Mouse (Mus musculus): ENCODE measurements at regions not wholly inside any gene's neighbourhood (a gene's known extent, or its start where the extent isn't known, plus 50 kb on each side); places are given as distances from the start of the nearest gene placed in this dataset.

- no peak overlapping the region for H3K4me2 ChIP-seq (replicated peaks; ENCODE audit: low read depth, low read length)
- H3K4me1 ChIP-seq (ENCODE audit: control insufficient read depth, insufficient read depth, low read length): 0 out of 2 replicates have a peak, but pooled peaks cover 2% of the 10 kb centered on the region
- H3K9ac ChIP-seq (ENCODE audit: low read depth, low read length): no peak overlapping the region
- ATAC-seq (ENCODE audit: low FRiP score, low TSS enrichment): peak; percentile 35; the same call in 1 of the 2 replicates
- H3K36me3 ChIP-seq (ENCODE audit: control insufficient read depth, insufficient read depth, low read length): no peaks in the 10 kb centered on the region
- no peak overlapping the region for H3K27ac ChIP-seq (ENCODE audit: low read depth, low read length)
- no peak overlapping the region for H3K4me3 ChIP-seq (ENCODE audit: low read length)
- 50% methylated on average over 4 of the region's 4 CpGs for WGBS
- H3K27me3 ChIP-seq (ENCODE audit: control insufficient read depth, insufficient read depth, low read length): no peaks in the 10 kb centered on the region
- H3K9me3 ChIP-seq (ENCODE audit: control insufficient read depth, low read length): no peaks in the 10 kb centered on the region
Measured at GRCm38 (mm10) chr9:73242521-73243308, 129.5 kb downstream of the Rsl24d1 start.

- H3K9ac ChIP-seq (ENCODE audit: low read depth, low read length): no peak overlapping the region
- H3K27me3 ChIP-seq (ENCODE audit: control insufficient read depth, insufficient read depth, low read length): no peaks in the 10 kb centered on the region
- no peaks in the 10 kb centered on the region for H3K36me3 ChIP-seq (ENCODE audit: control insufficient read depth, insufficient read depth, low read length)
- H3K4me3 ChIP-seq (ENCODE audit: low read length): no peak overlapping the region
- ATAC-seq (ENCODE audit: low FRiP score, low TSS enrichment): no peak
- H3K27ac ChIP-seq (ENCODE audit: low read depth, low read length): no peak overlapping the region
- no peak overlapping the region for H3K4me2 ChIP-seq (replicated peaks; ENCODE audit: low read depth, low read length)
- WGBS: 63% methylated on average over 3 of the region's 3 CpGs
- no peaks in the 10 kb centered on the region for H3K9me3 ChIP-seq (ENCODE audit: control insufficient read depth, low read length)
- H3K4me1 ChIP-seq (ENCODE audit: control insufficient read depth, insufficient read depth, low read length): 0 out of 2 replicates have a peak, but pooled peaks cover 2% of the 10 kb centered on the region
Measured at GRCm38 (mm10) chr9:73244177-73244576, 131.0 kb downstream of the Rsl24d1 start.

GRCm38 (mm10) chr9:73245524-73245923 lies 132.3 kb downstream of the Rsl24d1 start:
- ATAC-seq (ENCODE audit: low FRiP score, low TSS enrichment): no peak
- Histone ChIP-seq H3K4me3 (ENCODE audit: low read length) (no peak overlapping the region), H3K27ac (ENCODE audit: low read depth, low read length) (no peak overlapping the region), H3K9ac (ENCODE audit: low read depth, low read length) (no peak overlapping the region), H3K36me3 (ENCODE audit: control insufficient read depth, insufficient read depth, low read length) (no peaks in the 10 kb centered on the region), H3K9me3 (ENCODE audit: control insufficient read depth, low read length) (no peaks in the 10 kb centered on the region), H3K4me1 (ENCODE audit: control insufficient read depth, insufficient read depth, low read length) (no peaks in the 10 kb centered on the region), H3K27me3 (ENCODE audit: control insufficient read depth, insufficient read depth, low read length) (no peaks in the 10 kb centered on the region), H3K4me2 (replicated peaks; ENCODE audit: low read depth, low read length) (no peak overlapping the region)
- WGBS: 75% methylated on average over 7 of the region's 7 CpGs

- H3K9ac ChIP-seq (ENCODE audit: low read depth, low read length): no peak overlapping the region
- H3K27me3 ChIP-seq (ENCODE audit: control insufficient read depth, insufficient read depth, low read length): no peaks in the 10 kb centered on the region
- no peak overlapping the region for H3K27ac ChIP-seq (ENCODE audit: low read depth, low read length)
- H3K36me3 ChIP-seq (ENCODE audit: control insufficient read depth, insufficient read depth, low read length): no peaks in the 10 kb centered on the region
- ATAC-seq (ENCODE audit: low FRiP score, low TSS enrichment): no peak
- no peaks in the 10 kb centered on the region for H3K4me1 ChIP-seq (ENCODE audit: control insufficient read depth, insufficient read depth, low read length)
- H3K4me2 ChIP-seq (replicated peaks; ENCODE audit: low read depth, low read length): no peak overlapping the region
- WGBS: 73% methylated on average over 9 of the region's 9 CpGs
- no peak overlapping the region for H3K4me3 ChIP-seq (ENCODE audit: low read length)
- H3K9me3 ChIP-seq (ENCODE audit: control insufficient read depth, low read length): no peaks in the 10 kb centered on the region
Measured at GRCm38 (mm10) chr9:73258171-73258570, 144.9 kb downstream of the Rsl24d1 start.

GRCm38 (mm10) chr9:73258640-73259039 lies 145.4 kb downstream of the Rsl24d1 start:
- H3K36me3 ChIP-seq (ENCODE audit: control insufficient read depth, insufficient read depth, low read length): no peaks in the 10 kb centered on the region
- no peak overlapping the region for H3K27ac ChIP-seq (ENCODE audit: low read depth, low read length)
- H3K27me3 ChIP-seq (ENCODE audit: control insufficient read depth, insufficient read depth, low read length): no peaks in the 10 kb centered on the region
- H3K9ac ChIP-seq (ENCODE audit: low read depth, low read length): no peak overlapping the region
- no peaks in the 10 kb centered on the region for H3K4me1 ChIP-seq (ENCODE audit: control insufficient read depth, insufficient read depth, low read length)
- no peaks in the 10 kb centered on the region for H3K9me3 ChIP-seq (ENCODE audit: control insufficient read depth, low read length)
- no peak for ATAC-seq (ENCODE audit: low FRiP score, low TSS enrichment)
- no peak overlapping the region for H3K4me2 ChIP-seq (replicated peaks; ENCODE audit: low read depth, low read length)
- 87% methylated on average over 8 of the region's 8 CpGs for WGBS
- H3K4me3 ChIP-seq (ENCODE audit: low read length): no peak overlapping the region

GRCm38 (mm10) chr9:73262711-73263110 lies 149.5 kb downstream of the Rsl24d1 start:
- no peak overlapping the region for H3K4me3 ChIP-seq (ENCODE audit: low read length)
- no peaks in the 10 kb centered on the region for H3K9me3 ChIP-seq (ENCODE audit: control insufficient read depth, low read length)
- no peaks in the 10 kb centered on the region for H3K36me3 ChIP-seq (ENCODE audit: control insufficient read depth, insufficient read depth, low read length)
- H3K4me2 ChIP-seq (replicated peaks; ENCODE audit: low read depth, low read length): no peak overlapping the region
- H3K27ac ChIP-seq (ENCODE audit: low read depth, low read length): no peak overlapping the region
- no peak overlapping the region for H3K9ac ChIP-seq (ENCODE audit: low read depth, low read length)
- no peak for ATAC-seq (ENCODE audit: low FRiP score, low TSS enrichment)
- H3K4me1 ChIP-seq (ENCODE audit: control insufficient read depth, insufficient read depth, low read length): no peaks in the 10 kb centered on the region
- H3K27me3 ChIP-seq (ENCODE audit: control insufficient read depth, insufficient read depth, low read length): no peaks in the 10 kb centered on the region
- 45% methylated on average over 5 of the region's 5 CpGs for WGBS

GRCm38 (mm10) chr9:73270249-73270648 lies 157.0 kb downstream of the Rsl24d1 start:
- Histone ChIP-seq H3K36me3 (ENCODE audit: control insufficient read depth, insufficient read depth, low read length) (no peaks in the 10 kb centered on the region), H3K4me2 (replicated peaks; ENCODE audit: low read depth, low read length) (no peak overlapping the region), H3K9ac (ENCODE audit: low read depth, low read length) (no peak overlapping the region), H3K27ac (ENCODE audit: low read depth, low read length) (no peak overlapping the region), H3K27me3 (ENCODE audit: control insufficient read depth, insufficient read depth, low read length) (no peaks in the 10 kb centered on the region), H3K9me3 (ENCODE audit: control insufficient read depth, low read length) (no peaks in the 10 kb centered on the region), H3K4me3 (ENCODE audit: low read length) (no peak overlapping the region), H3K4me1 (ENCODE audit: control insufficient read depth, insufficient read depth, low read length) (no peaks in the 10 kb centered on the region)
- ATAC-seq (ENCODE audit: low FRiP score, low TSS enrichment): no peak
- 84% methylated on average over 5 of the region's 5 CpGs for WGBS

- H3K27me3 ChIP-seq (ENCODE audit: control insufficient read depth, insufficient read depth, low read length): no peaks in the 10 kb centered on the region
- no peak overlapping the region for H3K4me3 ChIP-seq (ENCODE audit: low read length)
- H3K9ac ChIP-seq (ENCODE audit: low read depth, low read length): no peak overlapping the region
- ATAC-seq (ENCODE audit: low FRiP score, low TSS enrichment): no peak
- no peak overlapping the region for H3K27ac ChIP-seq (ENCODE audit: low read depth, low read length)
- no peaks in the 10 kb centered on the region for H3K9me3 ChIP-seq (ENCODE audit: control insufficient read depth, low read length)
- 76% methylated on average over 2 of the region's 2 CpGs for WGBS
- H3K4me1 ChIP-seq (ENCODE audit: control insufficient read depth, insufficient read depth, low read length): no peaks in the 10 kb centered on the region
- no peaks in the 10 kb centered on the region for H3K36me3 ChIP-seq (ENCODE audit: control insufficient read depth, insufficient read depth, low read length)
- H3K4me2 ChIP-seq (replicated peaks; ENCODE audit: low read depth, low read length): no peak overlapping the region
Measured at GRCm38 (mm10) chr9:73272614-73273013, 159.4 kb downstream of the Rsl24d1 start.

- Histone ChIP-seq H3K36me3 (ENCODE audit: control insufficient read depth, insufficient read depth, low read length) (no peaks in the 10 kb centered on the region), H3K4me1 (ENCODE audit: control insufficient read depth, insufficient read depth, low read length) (no peaks in the 10 kb centered on the region)
- 75% methylated on average over 4 of the region's 4 CpGs for WGBS
Measured at GRCm38 (mm10) chr9:73273681-73274080, 160.5 kb downstream of the Rsl24d1 start.

More at GRCm38 (mm10) chr9:73273681-73274080, 160.5 kb downstream of the Rsl24d1 start:
- H3K27me3 ChIP-seq (ENCODE audit: control insufficient read depth, insufficient read depth, low read length): no peaks in the 10 kb centered on the region
- H3K4me3 ChIP-seq (ENCODE audit: low read length): no peak overlapping the region
- no peak overlapping the region for H3K27ac ChIP-seq (ENCODE audit: low read depth, low read length)
- H3K9me3 ChIP-seq (ENCODE audit: control insufficient read depth, low read length): no peaks in the 10 kb centered on the region
- no peak overlapping the region for H3K9ac ChIP-seq (ENCODE audit: low read depth, low read length)
- ATAC-seq (ENCODE audit: low FRiP score, low TSS enrichment): no peak
- H3K4me2 ChIP-seq (replicated peaks; ENCODE audit: low read depth, low read length): no peak overlapping the region

Data from kidney, embryonic 14.5 days (tissue).